Mouse (Mus musculus) E14TG2a.4 (cell line): ENCODE measurements around the gene Dhh.

Experiments
- CTCF ChIP-seq: conservative IDR thresholded peaks from 2 replicates; pipeline ENCODE4 v1.5.1; 2014; ENCODE audit warnings: low read length
- POU5F1 ChIP-seq: IDR thresholded peaks from 2 replicates; pipeline ENCODE4 v1.6.1; 2014; ENCODE audit warnings: low read length, borderline replicate concordance

DNA sequence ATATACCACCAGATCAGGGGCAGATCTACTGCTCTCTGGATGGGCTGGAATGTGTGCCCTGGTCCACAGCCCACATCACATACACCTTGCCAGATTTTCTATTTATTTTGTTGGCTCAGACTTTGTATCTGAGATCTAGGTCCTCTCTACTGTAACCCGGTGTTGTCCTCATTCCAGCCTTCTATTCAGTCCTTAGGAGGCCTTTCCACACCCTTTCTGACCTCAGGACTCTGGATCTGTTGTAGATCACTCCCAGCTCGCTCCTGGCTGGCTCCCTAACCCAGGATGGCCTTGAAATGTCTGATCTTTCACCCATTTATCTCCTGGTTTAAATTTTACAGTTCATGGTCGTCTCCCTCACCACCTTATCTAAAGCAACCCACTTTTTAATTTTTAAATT lies 26.3 kb upstream of the Dhh start:
- no peak for TF ChIP-seq CTCF
- no peak for TF ChIP-seq POU5F1
